Mouse (Mus musculus): Measurements from ENCODE around the gene Elavl2.
"Not testable (repeated sequence)": the region's sequence is repeated elsewhere in the genome, so short reads cannot be mapped to it uniquely, and the experiment has no call there.

Elavl2 gene

GRCm38 (mm10) chr4:91334177-91334576 is 66.4 kb downstream of the Elavl2 start:
- DNase-seq (ENCODE audit: low spot score), result no peak

- DNase-seq (ENCODE audit: low spot score), result no peak
Measured at GRCm38 (mm10) chr4:91310801-91311200, 89.8 kb downstream of the Elavl2 start.

GRCm38 (mm10) chr4:91297706-91298105 is 102.9 kb downstream of the Elavl2 start:
- no peak for DNase-seq (ENCODE audit: low spot score)

GRCm38 (mm10) chr4:91295317-91295716 is 105.3 kb downstream of the Elavl2 start:
- no peak for DNase-seq (ENCODE audit: low spot score)

GRCm38 (mm10) chr4:91291526-91291925 is 109.1 kb downstream of the Elavl2 start:
- no peak for DNase-seq (ENCODE audit: low spot score)

GRCm38 (mm10) chr4:91290373-91290772 is 110.2 kb downstream of the Elavl2 start:
- DNase-seq (ENCODE audit: low spot score), result no peak

- no peak for DNase-seq (ENCODE audit: low spot score)
Measured at GRCm38 (mm10) chr4:91289151-91289550, 111.4 kb downstream of the Elavl2 start.

GRCm38 (mm10) chr4:91268390-91268789 is 132.2 kb downstream of the Elavl2 start:
- no peak for DNase-seq (ENCODE audit: low spot score)

GRCm38 (mm10) chr4:91263733-91264440 is 136.7 kb downstream of the Elavl2 start:
- DNase-seq (ENCODE audit: low spot score), result no peak

GRCm38 (mm10) chr4:91262839-91263238 is 137.7 kb downstream of the Elavl2 start:
- no peak for DNase-seq (ENCODE audit: low spot score)

- no peak for DNase-seq (ENCODE audit: low spot score)
Measured at GRCm38 (mm10) chr4:91260622-91261021, 140.0 kb downstream of the Elavl2 start.

- DNase-seq (ENCODE audit: low spot score), result no peak
Measured at GRCm38 (mm10) chr4:91248650-91249049, 151.9 kb downstream of the Elavl2 start.

GRCm38 (mm10) chr4:91245136-91245535 is 155.4 kb downstream of the Elavl2 start:
- DNase-seq (ENCODE audit: low spot score), result not testable (repeated sequence)

- no peak for DNase-seq (ENCODE audit: low spot score)
Measured at GRCm38 (mm10) chr4:91244554-91244953, 156.0 kb downstream of the Elavl2 start.

- DNase-seq (ENCODE audit: low spot score), result no peak
Measured at GRCm38 (mm10) chr4:91243896-91244295, 156.7 kb downstream of the Elavl2 start.

GRCm38 (mm10) chr4:91238739-91239485 is 161.7 kb downstream of the Elavl2 start:
- DNase-seq (ENCODE audit: low spot score), result no peak

- DNase-seq (ENCODE audit: low spot score), result no peak
Measured at GRCm38 (mm10) chr4:91236976-91237375, 163.6 kb downstream of the Elavl2 start.

GRCm38 (mm10) chr4:91234941-91235340 is 165.6 kb downstream of the Elavl2 start:
- DNase-seq (ENCODE audit: low spot score), result no peak

- no peak for DNase-seq (ENCODE audit: low spot score)
Measured at GRCm38 (mm10) chr4:91233599-91233998, 167.0 kb downstream of the Elavl2 start.

- DNase-seq (ENCODE audit: low spot score), result no peak
Measured at GRCm38 (mm10) chr4:91230439-91230863, 170.1 kb downstream of the Elavl2 start.

GRCm38 (mm10) chr4:91228341-91228740 is 172.2 kb downstream of the Elavl2 start:
- DNase-seq (ENCODE audit: low spot score), result no peak

GRCm38 (mm10) chr4:91223811-91224210 is 176.8 kb downstream of the Elavl2 start:
- no peak for DNase-seq (ENCODE audit: low spot score)

GRCm38 (mm10) chr4:91219322-91219721 is 181.3 kb downstream of the Elavl2 start:
- no peak for DNase-seq (ENCODE audit: low spot score)
